Mouse (Mus musculus): ENCODE results near the gene Harbi1. TPM values are rescaled to one million over a fixed set of nuclear protein-coding genes. Genes with fewer than 3 reads are reported as not detected.

Harbi1 gene
- polyA plus RNA-seq, 1 experiment, result 2.2 TPM

GRCm38 (mm10) chr2:91749811-91750261, 39.2 kb downstream of the Harbi1 start:
- no peak for TF ChIP-seq GATA1 (IDR thresholded peaks at IDR 0.05; ENCODE audit: low read length)

Other genes starting within 250 kb of the Harbi1 start
- gene Ckap5, start 184.1 kb upstream of the Harbi1 start, polyA plus RNA-seq (2012), result 2.3 and 4.0 TPM in 2 replicates
- gene F2, start 74.4 kb upstream of the Harbi1 start, polyA plus RNA-seq (2012), result not detected in 2 replicates
- gene Zfp408, start 61.1 kb upstream of the Harbi1 start, polyA plus RNA-seq (2012), result 16.9 and 19.1 TPM in 2 replicates
- 30.0 and 36.6 TPM in 2 replicates for gene Arhgap1, start 61.0 kb upstream of the Harbi1 start, polyA plus RNA-seq (2012)
- gene Atg13, start 276 bp upstream of the Harbi1 start, polyA plus RNA-seq (2012), result 30.5 and 32.9 TPM in 2 replicates
- gene Ambra1, start 19.3 kb downstream of the Harbi1 start, polyA plus RNA-seq (2012), result 25.9 and 26.4 TPM in 2 replicates
- gene Chrm4, start 216.4 kb downstream of the Harbi1 start, polyA plus RNA-seq (2012), result 0.17 and 0.23 TPM in 2 replicates
- 7.4 and 8.7 TPM in 2 replicates for gene Mdk, start 221.4 kb downstream of the Harbi1 start, polyA plus RNA-seq (2012)
- not detected in 2 replicates for gene Gm9821, start 234.9 kb downstream of the Harbi1 start, polyA plus RNA-seq (2012)